Mouse (Mus musculus) B cell, adult 67 days (primary cell): ENCODE measurements around the gene Rmnd5b. TPM values are rescaled to one million over a fixed set of nuclear protein-coding genes. Genes with fewer than 3 reads are reported as not detected.

Source experiments
- total RNA-seq, 2 experiments: library from RNA; stranded (reverse); gene quantifications; 4 replicates each; pipeline ENCODE4 v1.2.4; 2023

Rmnd5b gene
- 100 to 1,000 TPM in 1 of 2 experiments, 10 to 100 TPM in 1; 90.1 to 123 TPM for total RNA-seq

GRCm38 (mm10) chr11:51635525-51636322, at the start of gene Rmnd5b:
Rmnd5b (minus strand) TSS chr11:51635896.

GRCm38 (mm10) chr11:51650691-51651515, 15.2 kb upstream of the Rmnd5b start, which contains the start of the genes N4bp3 and D930048N14Rik:
N4bp3 (minus strand) TSS chr11:51650842.
D930048N14Rik (plus strand) TSS chr11:51650954.

GRCm38 (mm10) chr11:51619409-51620060, 16.2 kb downstream of the Rmnd5b start, which contains the start of gene Nhp2:
Nhp2 (plus strand) TSS chr11:51619735.

GRCm38 (mm10) chr11:51606447-51607095, 29.1 kb downstream of the Rmnd5b start, which contains the start of gene Hnrnpab:
Hnrnpab (minus strand) TSS chr11:51606847.

GRCm38 (mm10) chr11:51584431-51585248, 51.1 kb downstream of the Rmnd5b start, which contains the start of gene Phykpl:
Phykpl (plus strand) TSS chr11:51584757.

Other genes starting within 250 kb of the Rmnd5b start
- gene Phykpl, start 51.1 kb downstream of the Rmnd5b start, total RNA-seq = 10 to 100 TPM; 21.4 to 28.5 TPM
- gene Hnrnpab, start 29.0 kb downstream of the Rmnd5b start, total RNA-seq = 100 to 1,000 TPM; 247 to 261 TPM
- gene Nhp2, start 16.2 kb downstream of the Rmnd5b start, total RNA-seq = 10 to 100 TPM; 54.4 to 59.9 TPM
- gene N4bp3, start 14.9 kb upstream of the Rmnd5b start, total RNA-seq = 10 to 100 TPM; 25.7 to 27.9 TPM
- gene D930048N14Rik, start 15.1 kb upstream of the Rmnd5b start, total RNA-seq = 1 to 10 TPM; 3.1 to 4.1 TPM
- gene 0610009B22Rik, start 53.0 kb upstream of the Rmnd5b start, total RNA-seq = 10 to 100 TPM in 1 of 2 experiments, 1 to 10 TPM in 1; 8.7 to 10.5 TPM
- gene Sec24a, start 127.7 kb upstream of the Rmnd5b start, total RNA-seq = 10 to 100 TPM; 59.1 to 76.4 TPM
- 10 to 100 TPM; 29.3 to 37.8 TPM for gene Sar1b, start 127.8 kb upstream of the Rmnd5b start, total RNA-seq
- 10 to 100 TPM; 69.9 to 75.1 TPM for gene Jade2, start 221.8 kb upstream of the Rmnd5b start, total RNA-seq